Mouse (Mus musculus) midbrain, embryonic 10.5 days (tissue): ENCODE measurements around the gene Kifc5b. TPM values are rescaled to one million over a fixed set of nuclear protein-coding genes. Genes with fewer than 3 reads are reported as not detected.

Experiments
- DNase-seq: peaks from one replicate; pipeline ENCODE4 v3.0.0-alpha.2; 2017; ENCODE audit warnings: low spot score
- H3K27ac ChIP-seq: fragments of 300-500 bp; sonication (generic); replicated peaks from 2 replicates; pipeline ENCODE4 v1.5.1; 2016; ENCODE audit warnings: mild to moderate bottlenecking
- H3K27me3 ChIP-seq: fragments of 300-500 bp; sonication (generic); 2 replicates; pipeline ENCODE4 v1.6.1; 2016; ENCODE audit warnings: low read depth, mild to moderate bottlenecking; ENCODE audit not compliant: poor library complexity, severe bottlenecking
- H3K36me3 ChIP-seq: fragments of 300-500 bp; sonication (generic); 2 replicates; pipeline ENCODE4 v1.6.1; 2016; ENCODE audit warnings: mild to moderate bottlenecking, moderate library complexity
- H3K4me1 ChIP-seq: fragments of 300-500 bp; sonication (generic); 2 replicates; pipeline ENCODE4 v1.6.1; 2016
- H3K4me3 ChIP-seq: fragments of 300-500 bp; sonication (generic); 2 replicates; pipeline ENCODE4 v1.5.1; 2016; ENCODE audit warnings: mild to moderate bottlenecking, moderate library complexity
- H3K9me3 ChIP-seq: fragments of 300-500 bp; sonication (generic); replicated peaks from 2 replicates; pipeline ENCODE4 v1.6.1; 2016; ENCODE audit warnings: mild to moderate bottlenecking
- WGBS: fragments of 180-500 bp; shearing (Covaris S2); methylation state at CpG from one replicate; pipeline ENCODE4 v1.1.7; 2016; 5-methylcytosine and 5-hydroxymethylcytosine counted together
- polyA plus RNA-seq: library from polyadenylated mRNA; unstranded; fragments of >200 nt; fragmentation: Nextera tagmentation; extraction: Ambion mirVana; gene quantifications from 2 replicates; pipeline ENCODE4 v1.2.1, GENCODE M21; 2016

Gene Kifc5b
- 10.6 and 12.1 TPM in 2 replicates for polyA plus RNA-seq

GRCm38 (mm10) chr17:26916711-26917482, at the start of gene Kifc5b:
Kifc5b (plus strand) TSS chr17:26917091.
- Histone ChIP-seq H3K9me3 (no peaks in the 10 kb centered on the region), H3K27ac (peak within 1 kb of the TSS; percentile 91), H3K27me3 (no peaks in the 10 kb centered on the region), H3K36me3 (peaks cover 25% of the 10 kb centered on the region), H3K4me1 (peaks cover 15% of the 10 kb centered on the region), H3K4me3 (peak within 1 kb of the TSS; percentile 69)
- DNase-seq: peak; percentile 100
- under 1% methylated on average over 71 of the region's 72 CpGs for WGBS

DNA sequence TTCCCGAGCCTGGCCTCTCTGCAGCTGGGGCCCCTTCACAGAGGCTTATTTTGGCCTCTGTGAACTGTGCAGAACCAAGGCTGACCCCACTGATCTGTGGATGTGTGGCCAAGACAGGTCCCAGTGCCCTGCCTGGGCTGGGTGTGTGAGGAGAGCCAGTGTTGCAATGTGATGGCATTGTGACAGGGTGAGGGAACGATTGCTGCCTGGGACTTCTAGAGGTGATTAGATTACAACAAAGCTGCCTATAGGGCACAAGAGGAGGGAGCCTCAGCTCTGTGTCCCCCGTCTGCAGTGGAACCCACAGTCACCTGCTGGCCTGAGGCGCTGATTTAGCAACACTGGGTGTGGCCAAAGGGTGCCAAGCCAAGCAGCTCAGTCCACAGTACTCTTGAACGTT, 48.1 kb upstream of the Kifc5b start:
- 32% methylated on average over 5 of the region's 5 CpGs for WGBS

GRCm38 (mm10) chr17:26872870-26873269, 44.0 kb upstream of the Kifc5b start:
- DNase-seq: no peak
- Histone ChIP-seq H3K4me1 (no peaks in the 10 kb centered on the region), H3K4me3 (no peak overlapping the region), H3K9me3 (no peaks in the 10 kb centered on the region), H3K27me3 (no peaks in the 10 kb centered on the region), H3K27ac (no peak overlapping the region), H3K36me3 (no peaks in the 10 kb centered on the region)
- WGBS: 79% methylated on average over 3 of the region's 3 CpGs

More for the DNA sequence above, 48.1 kb upstream of the Kifc5b start:
- Histone ChIP-seq H3K36me3 (no peaks in the 10 kb centered on the region), H3K4me1 (no peaks in the 10 kb centered on the region), H3K27ac (no peak overlapping the region), H3K27me3 (no peaks in the 10 kb centered on the region), H3K4me3 (no peak overlapping the region), H3K9me3 (no peaks in the 10 kb centered on the region)
- DNase-seq: no peak

- DNase-seq: no peak
- no peaks in the 10 kb centered on the region for H3K27me3 ChIP-seq
- H3K9me3 ChIP-seq: no peaks in the 10 kb centered on the region
- no peaks in the 10 kb centered on the region for H3K4me1 ChIP-seq
- no peak overlapping the region for H3K27ac ChIP-seq
- no peaks in the 10 kb centered on the region for H3K36me3 ChIP-seq
- no peak overlapping the region for H3K4me3 ChIP-seq
- WGBS: 85% methylated on average over 8 of the region's 8 CpGs
Measured at GRCm38 (mm10) chr17:26873502-26873901, 43.4 kb upstream of the Kifc5b start.

- 73% methylated on average over 11 of the region's 11 CpGs for WGBS
- H3K4me3 ChIP-seq: no peak overlapping the region
Measured at GRCm38 (mm10) chr17:26874542-26874941, 42.3 kb upstream of the Kifc5b start.

GRCm38 (mm10) chr17:26877927-26878326, 39.0 kb upstream of the Kifc5b start:
- no peak for DNase-seq
- Histone ChIP-seq H3K27me3 (no peaks in the 10 kb centered on the region), H3K4me3 (no peak overlapping the region), H3K27ac (no peak overlapping the region), H3K4me1 (no peaks in the 10 kb centered on the region), H3K9me3 (no peaks in the 10 kb centered on the region), H3K36me3 (no peaks in the 10 kb centered on the region)
- WGBS: 87% methylated on average over 7 of the region's 7 CpGs

More at GRCm38 (mm10) chr17:26874542-26874941, 42.3 kb upstream of the Kifc5b start:
- Histone ChIP-seq H3K27ac (no peak overlapping the region), H3K36me3 (no peaks in the 10 kb centered on the region), H3K4me1 (no peaks in the 10 kb centered on the region), H3K9me3 (no peaks in the 10 kb centered on the region), H3K27me3 (no peaks in the 10 kb centered on the region)
- DNase-seq: no peak

DNA sequence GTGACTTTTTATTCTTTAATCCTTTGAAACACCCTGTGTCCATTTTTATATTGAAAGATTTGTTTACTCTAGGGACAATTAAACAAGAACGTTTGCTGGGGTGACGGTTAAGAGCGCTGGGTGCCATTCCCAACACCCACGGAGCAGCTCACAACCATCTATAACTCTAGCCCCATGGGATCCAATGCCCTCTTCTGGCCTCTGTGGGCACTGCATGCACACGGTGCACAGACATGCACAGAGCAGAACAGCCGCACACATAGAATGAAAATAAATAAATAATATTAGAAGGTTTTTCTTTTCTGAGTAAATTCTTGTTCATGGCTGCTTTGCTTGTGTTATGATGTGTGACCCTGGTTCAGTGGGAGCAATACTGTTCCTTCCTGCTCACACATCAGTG, 37.7 kb upstream of the Kifc5b start:
- Histone ChIP-seq H3K9me3 (no peaks in the 10 kb centered on the region), H3K4me1 (peaks cover under 1% of the 10 kb centered on the region; the same call in 1 of the 2 replicates), H3K4me3 (no peak overlapping the region), H3K27me3 (no peaks in the 10 kb centered on the region), H3K27ac (no peak overlapping the region), H3K36me3 (no peaks in the 10 kb centered on the region)
- WGBS: 89% methylated on average over 6 of the region's 6 CpGs
- no peak for DNase-seq

DNA sequence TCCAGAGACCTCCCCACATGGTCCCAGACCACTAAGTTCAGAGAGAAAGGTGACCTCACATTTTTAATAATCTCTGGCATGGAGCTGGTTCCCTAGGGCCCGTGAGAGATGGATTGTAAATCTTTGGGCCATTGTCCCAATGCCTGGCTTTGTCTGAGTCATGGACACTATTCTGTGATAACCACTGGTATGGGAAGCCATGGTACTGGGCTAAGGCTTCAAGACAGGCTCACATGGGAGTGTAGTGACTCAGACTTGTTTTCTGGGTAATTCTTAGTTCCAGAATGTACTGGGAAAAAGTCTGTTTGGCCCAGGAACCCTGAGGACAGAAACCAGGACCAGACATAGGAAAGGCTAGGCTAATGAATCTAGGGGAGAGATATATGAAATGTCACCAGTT, 34.2 kb upstream of the Kifc5b start:
- no peaks in the 10 kb centered on the region for H3K9me3 ChIP-seq
- no peak for DNase-seq
- no peaks in the 10 kb centered on the region for H3K36me3 ChIP-seq
- H3K27me3 ChIP-seq: peaks cover 30% of the 10 kb centered on the region
- no peak overlapping the region for H3K27ac ChIP-seq
- 86% methylated on average over 1 of the region's 1 CpGs for WGBS
- H3K4me3 ChIP-seq: no peak overlapping the region
- H3K4me1 ChIP-seq: peaks cover 22% of the 10 kb centered on the region

DNA sequence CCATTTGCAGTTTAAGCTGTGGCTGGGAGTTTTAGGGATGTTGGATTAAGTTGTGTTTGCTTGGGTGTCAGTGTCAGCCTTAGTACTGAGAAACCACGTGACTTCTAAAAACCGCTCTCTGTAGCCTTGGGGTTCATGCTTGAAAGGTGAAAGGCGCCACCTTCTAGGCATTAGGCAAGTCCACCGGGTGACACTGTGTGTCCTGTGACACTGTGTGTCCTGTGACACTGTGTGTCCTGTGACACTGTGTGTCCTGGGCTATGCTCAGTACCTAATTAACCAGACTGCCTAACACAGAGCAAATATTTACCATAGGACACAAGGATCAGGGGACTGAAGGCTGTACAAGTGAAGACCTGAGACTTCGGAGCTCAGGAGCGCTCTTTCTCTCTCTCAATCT, 33.3 kb upstream of the Kifc5b start:
- Histone ChIP-seq H3K27me3 (peaks cover 38% of the 10 kb centered on the region), H3K4me1 (peaks cover 22% of the 10 kb centered on the region), H3K4me3 (no peak overlapping the region), H3K9me3 (no peaks in the 10 kb centered on the region), H3K27ac (no peak overlapping the region), H3K36me3 (no peaks in the 10 kb centered on the region)
- no peak for DNase-seq
- WGBS: 76% methylated on average over 6 of the region's 6 CpGs

DNA sequence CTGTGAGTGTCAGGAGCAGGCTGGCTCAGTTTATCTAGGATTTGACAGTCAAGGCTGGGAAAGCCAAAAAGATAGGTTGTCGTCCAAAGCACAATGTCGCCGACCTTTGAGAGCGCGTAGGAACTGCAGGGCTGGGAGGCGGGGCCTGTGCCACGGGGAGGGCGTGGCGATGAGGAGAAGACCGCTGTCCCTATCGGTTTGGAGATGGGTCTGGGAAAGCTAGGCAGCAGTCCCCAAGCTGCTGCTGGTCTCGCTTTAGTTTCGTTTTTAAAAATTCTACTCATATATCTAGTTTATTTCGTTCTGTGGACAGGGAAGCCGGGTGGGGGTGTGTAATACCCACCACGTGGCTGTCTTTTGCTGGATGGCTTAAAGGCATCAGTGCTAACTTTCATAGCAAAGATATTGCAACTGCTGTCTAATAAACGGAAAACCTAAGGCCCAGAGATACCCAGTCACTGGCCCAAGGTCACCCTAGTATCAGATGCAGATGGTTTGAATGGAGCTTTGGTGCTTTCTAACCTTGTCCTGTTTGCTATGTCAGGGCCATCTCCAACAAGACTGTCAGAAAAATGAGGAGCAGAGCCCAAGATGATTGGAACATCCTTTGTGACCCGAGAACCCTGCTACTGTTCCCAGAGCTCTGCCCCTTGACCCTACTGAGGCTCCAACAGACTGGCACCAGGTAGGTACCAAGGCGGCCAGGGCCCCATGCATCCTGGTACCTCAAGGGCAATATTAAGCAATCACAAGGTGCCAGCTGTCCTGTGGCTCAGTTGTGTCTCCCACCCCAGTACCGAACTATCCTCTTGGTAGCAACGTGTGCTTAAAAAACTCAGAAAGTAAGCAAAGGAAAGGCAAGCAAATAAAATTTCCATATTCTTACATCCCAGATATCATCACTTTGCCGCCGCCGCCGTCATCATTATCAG, 31.6 kb upstream of the Kifc5b start:
- H3K36me3 ChIP-seq: no peaks in the 10 kb centered on the region
- no peak overlapping the region for H3K27ac ChIP-seq
- H3K27me3 ChIP-seq: peaks cover 38% of the 10 kb centered on the region
- H3K4me3 ChIP-seq: peak overlapping the region; percentile 46
- WGBS: 24% methylated on average over 25 of the region's 25 CpGs
- no peaks in the 10 kb centered on the region for H3K9me3 ChIP-seq
- peak; percentile 75 for DNase-seq
- peaks cover 22% of the 10 kb centered on the region for H3K4me1 ChIP-seq

GRCm38 (mm10) chr17:26886047-26886749, 30.7 kb upstream of the Kifc5b start:
- Histone ChIP-seq H3K4me1 (peaks cover 22% of the 10 kb centered on the region), H3K4me3 (peak overlapping the region; percentile 46), H3K36me3 (no peaks in the 10 kb centered on the region), H3K9me3 (no peaks in the 10 kb centered on the region), H3K27ac (no peak overlapping the region), H3K27me3 (peaks cover 38% of the 10 kb centered on the region)
- WGBS: 11% methylated on average over 30 of the region's 30 CpGs
- peak; percentile 85 for DNase-seq

- Histone ChIP-seq H3K27me3 (peaks cover 38% of the 10 kb centered on the region), H3K27ac (no peak overlapping the region), H3K4me3 (no peak overlapping the region), H3K36me3 (no peaks in the 10 kb centered on the region), H3K9me3 (no peaks in the 10 kb centered on the region), H3K4me1 (peaks cover 28% of the 10 kb centered on the region)
- DNase-seq: no peak
- 41% methylated on average over 3 of the region's 3 CpGs for WGBS
Measured at GRCm38 (mm10) chr17:26887926-26888325, 29.0 kb upstream of the Kifc5b start.
